Comparison of ENCODE assay signal across 17 mouse cellular contexts in genomic region chr17:43820904-43821303, GRCm38 (mm10). TPM values are rescaled to one million over a fixed set of nuclear protein-coding genes. Genes with fewer than 3 reads are reported as not detected.
DNase-seq lines count a peak whose midpoint lies in the region; ATAC-seq lines count a peak whose summit lies in the region.
"Had no signal": no experiment of that assay in that cellular context is flagged by ENCODE, and none has a peak within 500 bp of the region (broad histone marks: within the 10 kb centered on the region; RNA-seq: fewer than 3 reads in every experiment).

No protein-coding gene starts in this region.

- no peaks in the 10 kb centered on the region for H3K4me1 ChIP-seq in forebrain, embryonic 14.5 days (ENCODE audit: control insufficient read depth, insufficient read depth, low read length)
- no peaks in the 10 kb centered on the region for H3K4me1 ChIP-seq in forebrain, embryonic 11.5 days (replicated peaks; ENCODE audit: control insufficient read depth, insufficient read depth, low read length)
- H3K4me1 ChIP-seq in midbrain, embryonic 15.5 days: peaks cover 21% of the 10 kb centered on the region
- H3K4me1 ChIP-seq in midbrain, embryonic 14.5 days (ENCODE audit: control insufficient read depth, insufficient read depth, low read length): peaks cover 13% of the 10 kb centered on the region
- H3K4me1 ChIP-seq: limb, embryonic 12.5 days; liver, embryonic 15.5 days; midbrain, embryonic 12.5 days had no signal

- no peak overlapping the region for H3K4me3 ChIP-seq in forebrain, embryonic 14.5 days (ENCODE audit: low read depth, low read length)
- no peak overlapping the region for H3K4me3 ChIP-seq in forebrain, embryonic 11.5 days (ENCODE audit: low read depth, low read length)
- H3K4me3 ChIP-seq in midbrain, embryonic 15.5 days: no peak overlapping the region
- no peak overlapping the region for H3K4me3 ChIP-seq in midbrain, embryonic 14.5 days (replicated peaks; ENCODE audit: low read depth, low read length)
- H3K4me3 ChIP-seq: hindbrain, embryonic 12.5 days; limb, embryonic 12.5 days; liver, embryonic 15.5 days; midbrain, embryonic 12.5 days had no signal

- peak; percentile 85 for DNase-seq in forebrain, embryonic 14.5 days (ENCODE audit: low spot score)
- no peak for DNase-seq in forebrain, embryonic 11.5 days (ENCODE audit: low spot score)
- no peak for DNase-seq in midbrain, embryonic 14.5 days
- peak; percentile 95 for DNase-seq in cerebellum, adult 9-10 months
- DNase-seq in layer of hippocampus, postnatal 10 days (ENCODE audit: low spot score in 2 of 2): peak; percentile 10 to 47
- DNase-seq in embryo, embryonic 11 days: no peak
- DNase-seq in thymus, postnatal 14 days: no peak
- DNase-seq: kidney, postnatal 25 days; lung, postnatal 14 days had no signal

- no peaks in the 10 kb centered on the region for H3K27me3 ChIP-seq in forebrain, embryonic 14.5 days (replicated peaks; ENCODE audit: control insufficient read depth, insufficient read depth, low read length)
- H3K27me3 ChIP-seq in forebrain, embryonic 11.5 days (ENCODE audit: control insufficient read depth, insufficient read depth, low read length): no peaks in the 10 kb centered on the region
- no peaks in the 10 kb centered on the region for H3K27me3 ChIP-seq in midbrain, embryonic 15.5 days (replicated peaks)
- no peaks in the 10 kb centered on the region for H3K27me3 ChIP-seq in midbrain, embryonic 14.5 days (ENCODE audit: control insufficient read depth, insufficient read depth, low read length)
- H3K27me3 ChIP-seq: hindbrain, embryonic 12.5 days; limb, embryonic 12.5 days; liver, embryonic 15.5 days; midbrain, embryonic 12.5 days had no signal

- H3K9ac ChIP-seq in forebrain, embryonic 14.5 days (ENCODE audit: low read length): no peak overlapping the region
- H3K9ac ChIP-seq in forebrain, embryonic 11.5 days (ENCODE audit: low read length): no peak overlapping the region
- H3K9ac ChIP-seq in midbrain, embryonic 15.5 days: no peak overlapping the region
- H3K9ac ChIP-seq in midbrain, embryonic 14.5 days (replicated peaks; ENCODE audit: low read length): no peak overlapping the region
- H3K9ac ChIP-seq: hindbrain, embryonic 12.5 days; limb, embryonic 12.5 days; liver, embryonic 15.5 days; midbrain, embryonic 12.5 days had no signal

- no peaks in the 10 kb centered on the region for H3K36me3 ChIP-seq in forebrain, embryonic 14.5 days (ENCODE audit: control insufficient read depth, insufficient read depth, low read length)
- H3K36me3 ChIP-seq in forebrain, embryonic 11.5 days (ENCODE audit: control insufficient read depth, insufficient read depth, low read length): no peaks in the 10 kb centered on the region
- no peaks in the 10 kb centered on the region for H3K36me3 ChIP-seq in midbrain, embryonic 15.5 days (replicated peaks)
- no peaks in the 10 kb centered on the region for H3K36me3 ChIP-seq in midbrain, embryonic 14.5 days (ENCODE audit: control insufficient read depth, insufficient read depth, low read length)
- H3K36me3 ChIP-seq: hindbrain, embryonic 12.5 days; limb, embryonic 12.5 days; liver, embryonic 15.5 days; midbrain, embryonic 12.5 days had no signal

- WGBS in forebrain, embryonic 14.5 days: 69% methylated on average over 2 of the region's 2 CpGs
- WGBS in forebrain, embryonic 11.5 days: 86% methylated on average over 2 of the region's 2 CpGs
- WGBS in midbrain, embryonic 15.5 days: 78% methylated on average over 2 of the region's 2 CpGs
- 83% methylated on average over 2 of the region's 2 CpGs for WGBS in midbrain, embryonic 14.5 days

- H3K9me3 ChIP-seq in forebrain, embryonic 14.5 days (replicated peaks; ENCODE audit: control insufficient read depth, low read length): no peaks in the 10 kb centered on the region
- no peaks in the 10 kb centered on the region for H3K9me3 ChIP-seq in forebrain, embryonic 11.5 days (ENCODE audit: control insufficient read depth, low read length)
- no peaks in the 10 kb centered on the region for H3K9me3 ChIP-seq in midbrain, embryonic 15.5 days
- no peaks in the 10 kb centered on the region for H3K9me3 ChIP-seq in midbrain, embryonic 14.5 days (ENCODE audit: control insufficient read depth, low read length)
- H3K9me3 ChIP-seq: hindbrain, embryonic 12.5 days; limb, embryonic 12.5 days; liver, embryonic 15.5 days; midbrain, embryonic 12.5 days had no signal

- H3K4me2 ChIP-seq in forebrain, embryonic 14.5 days (ENCODE audit: low read length): no peak overlapping the region
- H3K4me2 ChIP-seq in forebrain, embryonic 11.5 days (ENCODE audit: low read depth, low read length, severe bottlenecking): no peak overlapping the region
- H3K4me2 ChIP-seq in midbrain, embryonic 15.5 days: no peak overlapping the region
- H3K4me2 ChIP-seq in midbrain, embryonic 14.5 days (ENCODE audit: low read length): no peak overlapping the region
- H3K4me2 ChIP-seq: hindbrain, embryonic 12.5 days; limb, embryonic 12.5 days; liver, embryonic 15.5 days; midbrain, embryonic 12.5 days had no signal

- ATAC-seq in forebrain, embryonic 14.5 days: peak; percentile 75; the same call in 1 of the 2 replicates
- ATAC-seq in forebrain, embryonic 11.5 days (replicated peaks; ENCODE audit: low FRiP score): no peak
- no peak for ATAC-seq in midbrain, embryonic 15.5 days (replicated peaks)
- ATAC-seq in midbrain, embryonic 14.5 days (ENCODE audit: low FRiP score, low TSS enrichment): no peak
- ATAC-seq: activated CD4-positive, CD25-positive, alpha-beta regulatory T cell, adult 4 months; intestine, embryonic 16.5 days had no signal

- no peak overlapping the region for H3K27ac ChIP-seq in forebrain, embryonic 14.5 days (ENCODE audit: low read depth, low read length)
- no peak overlapping the region for H3K27ac ChIP-seq in forebrain, embryonic 11.5 days (ENCODE audit: low read depth, low read length)
- H3K27ac ChIP-seq in midbrain, embryonic 15.5 days: peak overlapping the region; percentile 70; the same call in 1 of the 2 replicates
- no peak overlapping the region; the same call in 1 of the 2 replicates for H3K27ac ChIP-seq in midbrain, embryonic 14.5 days (replicated peaks; ENCODE audit: low read depth, low read length)
- H3K27ac ChIP-seq: limb, embryonic 12.5 days; liver, embryonic 15.5 days; midbrain, embryonic 12.5 days had no signal

RNA-seq across cellular contexts. Expression of gene Rcan2, which starts 19.8 kb away (rescaled TPM):
- 20.2 and 26.3 TPM in 2 replicates for polyA plus RNA-seq in forebrain, embryonic 14.5 days (2014; fragmentation: Nextera tagmentation; extraction: Ambion mirVana)
- polyA plus RNA-seq in forebrain, embryonic 11.5 days (2014; fragmentation: Nextera tagmentation; extraction: Ambion mirVana): 18.9 and 20.6 TPM in 2 replicates
- polyA plus RNA-seq in midbrain, embryonic 15.5 days (2015; fragmentation: Nextera tagmentation; extraction: Ambion mirVana): 118 and 128 TPM in 2 replicates
- polyA plus RNA-seq in midbrain, embryonic 14.5 days (2014; fragmentation: Nextera tagmentation; extraction: Ambion mirVana): 68.5 and 79.4 TPM in 2 replicates
- total RNA-seq in layer of hippocampus, postnatal 10 days (2021): 10 to 100 TPM; 40.2 to 42.5 TPM
- total RNA-seq: granulocyte monocyte progenitor cell, adult 5-6 weeks had no signal
- polyA plus RNA-seq: activated CD4-positive, CD25-positive, alpha-beta regulatory T cell, adult 4 months had no signal

Comparison
In these comparisons a context has a peak if more than half of its experiments do, and no peak if none do; other contexts are left out.
1. DNase-seq: peak in forebrain, embryonic 14.5 days (single experiment), cerebellum, adult 9-10 months (single experiment) and layer of hippocampus, postnatal 10 days (2 of 2); none in forebrain, embryonic 11.5 days (single experiment), midbrain, embryonic 14.5 days (single experiment), embryo, embryonic 11 days (single experiment) and thymus, postnatal 14 days (single experiment).